Mouse (Mus musculus) urinary bladder, postnatal 25 days (tissue): ENCODE measurements around the gene Ggcx.
A peak's percentile ranks its signal among the peaks of the same experiment; 100 is the strongest.
"Not testable (repeated sequence)": the region's sequence is repeated elsewhere in the genome, so short reads cannot be mapped to it uniquely, and the experiment has no call there.

Experiments used
- DNase-seq: peaks from one replicate; pipeline ENCODE4 v3.0.0; 2022; ENCODE audit warnings: low spot score

Gene Ggcx

GRCm38 (mm10) chr6:72429061-72429842 lies 15.1 kb downstream of the Ggcx start:
- DNase-seq: no peak

- no peak for DNase-seq
Measured at GRCm38 (mm10) chr6:72430989-72431921, 17.1 kb downstream of the Ggcx start.

- no peak for DNase-seq
Measured at GRCm38 (mm10) chr6:72432153-72432552, 18.0 kb downstream of the Ggcx start.

DNA sequence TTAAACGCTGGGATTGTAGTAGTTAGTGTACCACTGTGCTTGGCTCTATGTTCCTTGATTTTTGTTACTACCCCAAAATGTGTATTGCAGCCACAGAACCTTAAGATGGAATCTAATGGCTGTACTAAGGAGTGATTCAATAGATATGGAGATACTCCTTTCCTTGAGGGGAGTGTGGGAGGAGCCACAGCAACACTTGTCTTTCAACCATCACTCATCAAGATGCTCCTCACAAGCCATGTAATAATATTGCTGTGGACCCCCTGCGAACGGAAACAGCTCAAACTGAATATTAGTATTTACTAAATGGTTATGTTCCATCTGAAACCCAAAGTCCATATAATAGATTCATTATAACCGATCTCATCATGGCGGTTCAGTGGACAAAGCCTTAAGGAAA lies 24.1 kb downstream of the Ggcx start:
- no peak for DNase-seq

DNA sequence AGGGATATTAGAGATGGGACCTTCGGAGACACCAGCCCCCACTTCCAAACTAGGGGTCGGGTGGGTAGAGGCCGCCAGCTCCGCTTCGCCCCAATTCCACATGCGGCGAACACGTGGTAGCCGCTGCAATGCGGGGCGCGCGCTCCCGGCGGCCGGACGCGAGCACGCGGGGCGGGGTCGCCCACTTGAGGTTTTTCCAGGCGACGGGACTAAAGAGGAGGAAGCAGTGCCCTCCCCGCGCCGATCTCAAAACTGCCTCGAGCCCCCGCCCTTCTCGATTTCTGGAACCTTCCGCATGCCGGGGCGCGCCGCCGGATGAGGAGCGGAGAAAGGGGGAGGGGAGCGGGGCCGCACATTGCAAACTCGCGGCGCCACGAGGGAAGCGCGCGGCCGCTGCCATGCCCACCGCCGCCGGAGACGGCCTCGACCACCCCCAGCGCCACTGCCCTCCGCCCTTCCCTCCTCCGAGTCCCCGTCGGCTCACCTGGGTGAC lies 24.8 kb downstream of the Ggcx start:
- peak; percentile 84 for DNase-seq

GRCm38 (mm10) chr6:72439355-72440185 lies 25.5 kb downstream of the Ggcx start, which contains the start of gene Mat2a:
Gene Mat2a (minus strand): TSS chr6:72439558.
- DNase-seq: peak; percentile 95

DNA sequence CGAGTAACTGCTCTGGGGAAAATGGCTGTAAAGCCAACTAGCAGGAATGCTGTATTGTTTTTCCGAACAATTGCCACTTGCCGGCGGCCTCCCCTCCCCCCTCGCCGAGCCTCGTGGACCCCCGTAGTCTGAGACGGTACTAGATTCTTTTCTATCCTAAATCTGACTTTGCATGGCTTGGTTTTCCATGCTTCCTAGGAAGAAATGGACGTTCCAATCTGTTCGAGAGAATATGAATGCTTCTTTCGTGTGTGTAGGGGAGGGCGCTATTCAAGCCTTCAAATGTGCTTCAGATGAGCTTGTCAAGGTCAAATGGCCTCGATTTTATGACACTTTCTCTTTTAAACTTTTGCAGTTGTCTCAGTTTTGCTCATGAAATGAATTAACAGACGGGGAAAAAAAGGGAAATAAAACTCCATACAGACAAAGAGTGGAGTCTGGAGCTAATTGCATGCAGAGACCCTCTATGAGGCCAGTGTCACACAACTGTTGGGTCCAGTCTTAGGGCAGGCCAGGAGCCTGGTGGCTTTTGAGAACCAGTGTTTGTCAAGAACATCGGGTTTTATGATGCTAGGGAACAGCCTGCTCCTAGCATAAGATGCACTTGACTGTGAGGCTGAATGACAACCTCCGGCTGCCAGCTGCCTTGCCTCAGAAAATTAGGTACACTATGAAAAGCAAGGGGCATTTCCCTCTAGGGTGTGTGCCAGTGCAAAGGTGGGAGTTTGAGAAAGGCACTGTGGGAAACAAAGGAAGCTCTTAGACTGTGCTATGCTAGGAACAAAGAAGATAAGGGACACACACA lies 26.3 kb downstream of the Ggcx start:
- DNase-seq: no peak

DNA sequence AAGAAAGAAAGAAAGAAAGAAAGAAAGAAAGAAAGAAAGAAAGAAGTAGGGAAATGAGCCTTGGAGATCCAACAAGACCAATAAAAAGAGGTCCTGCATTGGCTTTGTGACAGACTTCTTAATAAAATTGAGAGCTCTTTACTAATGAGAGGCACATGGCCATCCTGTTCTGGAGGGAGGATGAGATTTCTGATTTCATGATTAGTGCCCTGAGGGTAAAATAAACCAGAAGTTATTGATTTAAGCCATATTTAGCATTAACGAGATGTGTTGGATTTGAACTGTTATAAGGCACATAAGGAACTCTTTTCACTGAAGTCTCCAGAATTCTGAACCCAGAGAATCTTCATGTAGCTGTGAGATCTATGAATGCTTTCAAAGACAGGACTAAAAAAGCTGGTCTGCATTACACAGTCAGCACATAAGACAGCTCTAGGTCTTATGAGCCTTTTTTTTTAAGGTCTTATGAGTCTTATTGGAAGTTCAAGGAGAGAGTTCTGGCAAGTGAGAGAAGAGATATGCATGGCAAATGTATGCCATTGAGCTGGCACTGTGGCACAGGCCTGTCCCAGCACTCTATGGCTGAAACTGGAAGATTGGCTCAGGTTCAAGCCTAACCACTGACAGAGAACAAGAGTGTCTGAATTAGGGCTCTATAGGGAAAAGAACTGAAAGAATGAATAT lies 29.0 kb downstream of the Ggcx start:
- no peak for DNase-seq

- DNase-seq: no peak
Measured at GRCm38 (mm10) chr6:72445011-72445410, 30.9 kb downstream of the Ggcx start.

DNA sequence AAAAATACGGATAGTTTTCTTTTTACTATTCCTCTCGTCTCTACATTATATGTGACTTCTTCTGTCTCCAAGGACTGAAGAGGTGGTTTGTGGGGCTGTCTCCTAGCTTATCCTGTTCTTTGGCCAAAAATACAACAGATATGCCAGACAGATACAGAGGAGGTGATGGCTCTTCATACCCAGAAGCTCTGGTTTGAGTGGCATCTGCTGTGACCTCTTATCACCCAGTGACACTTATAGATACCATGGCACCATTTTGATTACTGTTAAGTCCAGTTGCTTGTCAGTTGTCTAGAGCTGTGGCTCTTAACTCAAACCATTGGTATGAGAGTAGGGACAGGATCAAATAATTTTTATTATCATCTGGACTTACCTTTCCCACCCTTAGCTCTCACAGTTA lies 33.4 kb downstream of the Ggcx start:
- DNase-seq: no peak

DNA sequence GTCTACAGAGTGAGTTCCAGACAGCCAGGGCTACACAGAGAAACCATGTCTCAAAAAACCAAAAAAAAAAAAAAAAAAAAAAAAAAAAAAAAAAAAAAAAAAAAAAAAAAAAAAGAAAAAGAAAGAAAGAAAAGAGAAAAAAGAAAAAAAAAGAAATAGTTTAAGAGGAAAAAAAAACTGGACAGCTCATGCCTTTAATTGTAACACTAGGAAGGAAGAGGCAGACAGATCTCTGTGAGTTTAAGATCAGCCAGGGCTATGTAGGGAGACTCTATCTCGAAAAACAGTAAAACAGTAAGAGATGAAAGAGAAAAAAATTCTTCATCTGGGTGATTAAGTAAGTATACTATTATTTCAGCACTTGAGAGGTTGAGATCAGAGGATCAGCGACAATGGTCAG lies 37.7 kb downstream of the Ggcx start:
- DNase-seq: not testable (repeated sequence)

- DNase-seq: no peak
Measured at GRCm38 (mm10) chr6:72452329-72452728, 38.2 kb downstream of the Ggcx start.

DNA sequence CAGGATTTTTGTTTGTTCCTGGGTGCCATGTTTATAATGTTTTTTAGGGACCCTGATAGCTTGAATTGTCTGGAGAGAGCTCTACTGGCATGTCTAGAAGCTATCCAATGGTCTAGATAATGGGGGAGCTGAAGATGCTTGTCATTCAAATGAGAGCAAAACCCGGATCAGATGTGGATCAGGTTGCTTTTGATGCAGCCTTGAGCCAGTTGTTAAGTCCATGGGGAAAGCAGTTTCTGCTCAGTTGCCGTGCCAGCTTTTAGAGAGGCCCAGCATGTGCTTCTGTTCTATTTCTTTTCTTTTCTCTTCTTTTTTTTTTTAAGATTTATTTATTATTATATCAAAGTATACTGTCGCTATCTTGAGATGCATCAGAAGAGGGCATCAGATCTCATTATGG lies 39.5 kb downstream of the Ggcx start:
- DNase-seq: no peak

- DNase-seq: no peak
Measured at GRCm38 (mm10) chr6:72454072-72454746, 40.1 kb downstream of the Ggcx start.

DNA sequence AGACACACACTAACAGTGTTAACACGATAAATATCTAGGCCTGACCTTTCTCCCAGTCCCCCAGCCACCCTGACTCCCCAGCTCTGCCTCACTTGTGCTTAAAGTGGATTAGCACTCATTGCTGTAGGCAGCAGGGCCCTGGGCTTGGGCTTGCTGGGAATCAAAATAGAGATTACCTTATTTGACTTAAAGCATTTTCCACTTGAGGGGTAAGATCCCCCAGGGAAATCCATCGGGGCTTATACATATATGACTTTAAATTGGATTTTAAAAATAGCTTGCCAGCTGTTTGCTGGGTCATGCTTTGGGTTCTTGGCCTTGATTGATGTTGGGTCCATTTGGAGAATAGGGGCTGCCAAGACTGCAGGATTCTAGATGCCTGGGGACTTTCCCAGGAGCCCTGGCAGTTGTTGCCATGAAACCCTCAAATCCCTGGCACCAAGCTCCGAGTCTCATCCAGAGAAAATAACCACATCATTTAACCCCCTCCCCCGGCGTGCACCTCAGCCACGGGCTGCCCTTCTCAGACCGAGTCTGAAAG lies 40.8 kb downstream of the Ggcx start:
- no peak for DNase-seq

DNA sequence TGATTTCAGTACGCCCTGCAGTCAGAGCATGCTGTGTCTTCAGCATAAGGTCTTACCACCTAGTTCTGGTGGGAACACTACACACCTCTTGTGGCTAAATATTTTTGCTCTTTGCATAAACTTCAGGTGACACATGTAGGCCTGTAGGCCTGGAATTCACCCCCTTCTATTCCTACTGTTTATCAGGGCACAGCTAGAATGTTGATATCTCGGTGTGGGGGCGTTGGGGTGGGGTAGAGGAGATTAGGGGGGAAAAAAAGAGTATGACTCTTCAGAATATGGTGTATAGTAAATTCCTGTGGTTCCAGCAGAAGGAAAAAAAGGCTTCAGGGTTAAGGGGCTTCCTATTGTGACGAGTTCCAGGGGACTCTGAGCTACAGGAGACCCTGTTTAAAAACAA lies 42.5 kb downstream of the Ggcx start:
- DNase-seq: no peak

- DNase-seq: no peak
Measured at GRCm38 (mm10) chr6:72458418-72458817, 44.3 kb downstream of the Ggcx start.

- no peak for DNase-seq
Measured at GRCm38 (mm10) chr6:72458921-72459320, 44.8 kb downstream of the Ggcx start.

DNA sequence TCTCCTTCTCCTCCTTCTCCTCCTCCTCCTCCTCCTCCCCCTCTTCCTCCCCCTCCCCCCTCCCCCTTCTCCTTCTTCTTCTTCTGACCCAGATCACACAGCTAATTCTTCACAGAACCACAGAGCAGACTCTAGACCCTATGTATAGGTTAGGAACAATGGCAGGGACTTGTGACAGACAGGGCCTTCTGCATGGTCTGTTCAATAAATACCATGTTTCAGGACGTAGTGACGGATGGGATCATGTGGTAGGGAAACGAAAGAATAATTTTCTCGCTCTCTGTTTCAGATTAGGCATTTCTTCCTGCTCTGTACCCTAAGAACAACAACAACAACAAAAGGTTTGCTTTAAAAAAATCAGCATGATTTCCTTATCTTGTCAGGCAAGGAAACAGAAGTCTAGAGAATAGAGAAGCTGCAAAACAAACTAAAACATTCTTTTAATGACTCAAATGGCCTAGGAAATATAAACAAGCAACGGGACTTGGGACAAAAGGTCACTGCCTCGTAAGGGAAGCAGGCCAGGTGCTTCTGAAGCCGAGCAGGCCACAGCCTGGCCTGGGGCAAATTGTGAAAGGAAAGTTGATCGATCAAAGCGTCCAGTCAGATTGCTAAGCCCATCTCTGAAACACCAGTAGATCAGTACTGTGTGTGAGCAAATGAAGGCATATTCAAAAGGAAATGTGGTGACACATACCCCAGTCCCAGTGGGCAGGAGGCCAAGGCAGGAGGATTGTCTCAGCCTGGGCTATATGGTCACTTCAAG lies 46.1 kb downstream of the Ggcx start:
- no peak for DNase-seq
